Mouse (Mus musculus): ENCODE data around the gene Snx5. TPM values are rescaled to one million over a fixed set of nuclear protein-coding genes. Genes with fewer than 3 reads are reported as not detected.

Gene Snx5
- polyA plus RNA-seq, 1 experiment from 2014 or later, result 168 TPM

DNA sequence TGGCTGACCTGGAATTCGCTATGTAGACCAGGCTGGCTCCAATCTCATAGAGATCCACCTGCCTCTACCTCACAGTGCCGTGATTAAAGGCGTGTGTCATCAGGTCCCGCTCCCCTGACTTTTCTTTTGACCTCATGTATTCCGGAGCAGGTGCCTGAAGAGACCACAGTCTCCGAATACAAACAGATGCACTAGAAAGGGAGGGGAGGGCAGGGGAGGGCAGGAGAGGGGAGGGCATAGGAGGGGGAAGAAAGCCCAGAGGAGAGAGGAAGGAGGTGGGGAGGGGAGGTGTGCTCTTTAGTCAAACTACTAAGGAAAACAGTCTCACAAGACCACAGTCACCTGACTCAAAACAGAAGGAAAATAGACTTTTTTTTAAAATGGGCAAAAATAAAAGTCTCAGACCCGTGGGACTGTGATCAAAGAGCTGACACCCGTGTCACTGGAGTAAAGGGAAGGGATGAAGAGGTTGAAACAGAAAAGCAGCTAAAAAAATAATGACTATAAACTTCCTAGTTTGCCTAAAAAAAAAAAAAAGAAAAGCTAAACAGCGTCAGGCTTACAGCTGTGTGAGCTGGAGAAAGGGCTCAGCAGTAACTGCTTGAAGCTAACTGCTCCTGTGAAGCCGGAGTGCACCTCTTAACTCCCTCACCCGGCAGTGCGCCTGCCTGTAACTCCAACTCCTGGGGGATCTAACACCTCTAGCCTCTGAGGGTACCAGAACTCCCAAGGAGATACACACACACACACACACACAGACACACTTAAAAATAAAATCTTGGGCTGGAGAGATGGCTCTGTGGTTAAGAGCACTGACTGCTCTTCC is 42.0 kb downstream of the Snx5 start:
- DNase-seq (ENCODE audit: low spot score), result no peak
- ATAC-seq (replicated peaks; ENCODE audit: low FRiP score), result no peak
- Histone ChIP-seq H3K4me3 (ENCODE audit: low read depth, low read length) (no peak overlapping the region), H3K36me3 (ENCODE audit: control insufficient read depth, insufficient read depth, low read length) (no peaks in the 10 kb centered on the region), H3K9me3 (ENCODE audit: control insufficient read depth, low read length) (peaks cover 2% of the 10 kb centered on the region; the same call in 1 of the 2 replicates), H3K4me2 (no peak overlapping the region), H3K9ac (ENCODE audit: low read depth, low read length) (no peak overlapping the region), H3K27me3 (replicated peaks; ENCODE audit: control insufficient read depth, insufficient read depth, low read length) (no peaks in the 10 kb centered on the region), H3K27ac (ENCODE audit: low read depth, low read length) (no peak overlapping the region), H3K4me1 (replicated peaks; ENCODE audit: control insufficient read depth, insufficient read depth, low read length) (peaks cover 21% of the 10 kb centered on the region)
- 80% methylated on average over 12 of the region's 12 CpGs for WGBS

DNA sequence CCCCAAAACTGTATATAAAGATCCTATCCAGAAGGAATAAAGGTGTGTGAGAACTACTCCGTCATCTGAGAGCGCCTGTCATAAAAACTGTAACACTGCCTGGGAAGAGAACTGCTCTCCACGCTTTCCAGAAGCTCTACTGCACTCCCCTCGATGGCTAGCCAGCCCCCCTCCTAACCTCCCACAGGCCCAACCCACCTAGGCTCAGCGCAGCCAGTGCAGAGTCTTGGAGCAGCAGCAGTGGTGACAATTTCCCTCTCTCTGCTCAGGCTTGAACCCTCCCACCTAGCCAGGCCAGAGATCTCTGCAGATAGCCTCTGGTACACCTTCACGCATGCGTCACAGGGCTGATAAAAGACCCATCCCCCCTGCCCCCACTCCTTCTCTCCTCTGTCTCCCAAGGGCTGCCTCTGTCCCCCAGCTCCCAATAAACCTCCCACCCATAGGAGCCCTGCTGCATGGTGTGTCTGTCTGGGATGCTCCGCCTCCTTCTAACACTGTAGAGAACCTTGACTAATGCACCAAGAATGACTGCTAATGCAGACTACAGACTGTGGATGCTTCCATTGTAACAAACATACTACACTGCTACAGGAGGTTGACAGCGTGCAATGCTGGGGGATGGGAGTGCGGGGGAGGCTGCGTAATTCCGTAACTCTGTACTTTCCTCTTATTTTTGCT is 43.7 kb downstream of the Snx5 start:
- no peaks in the 10 kb centered on the region for H3K27me3 ChIP-seq (replicated peaks; ENCODE audit: control insufficient read depth, insufficient read depth, low read length)
- peaks cover 2% of the 10 kb centered on the region; the same call in 1 of the 2 replicates for H3K9me3 ChIP-seq (ENCODE audit: control insufficient read depth, low read length)
- no peak overlapping the region for H3K27ac ChIP-seq (ENCODE audit: low read depth, low read length)
- no peak overlapping the region for H3K4me3 ChIP-seq (ENCODE audit: low read depth, low read length)
- H3K4me1 ChIP-seq (replicated peaks; ENCODE audit: control insufficient read depth, insufficient read depth, low read length), result peaks cover 21% of the 10 kb centered on the region
- no peaks in the 10 kb centered on the region for H3K36me3 ChIP-seq (ENCODE audit: control insufficient read depth, insufficient read depth, low read length)
- no peak overlapping the region for H3K9ac ChIP-seq (ENCODE audit: low read depth, low read length)
- DNase-seq (ENCODE audit: low spot score), result no peak
- WGBS, result 83% methylated on average over 12 of the region's 12 CpGs
- no peak for ATAC-seq (replicated peaks; ENCODE audit: low FRiP score)
- H3K4me2 ChIP-seq, result no peak overlapping the region

DNA sequence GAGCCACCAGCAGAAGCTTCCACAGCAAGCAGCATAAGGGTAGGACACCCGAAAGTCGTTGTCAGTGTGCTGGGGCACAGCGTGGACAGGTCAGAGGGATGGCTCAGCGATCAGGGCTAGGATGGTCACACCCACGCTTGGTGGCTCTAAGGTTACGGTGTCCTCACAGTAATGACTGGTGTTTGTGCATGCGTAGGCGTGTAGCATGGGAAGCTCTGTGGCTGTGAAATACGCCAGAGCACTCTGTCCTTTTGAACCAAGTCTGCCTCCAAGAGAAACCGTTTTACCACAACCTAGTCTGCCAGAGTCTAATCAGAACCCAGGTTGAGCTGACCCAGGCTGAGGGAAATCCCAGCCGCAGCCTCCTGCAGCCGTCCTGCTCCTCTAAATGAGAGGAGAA is 46.4 kb downstream of the Snx5 start:
- H3K27me3 ChIP-seq (replicated peaks; ENCODE audit: control insufficient read depth, insufficient read depth, low read length), result no peaks in the 10 kb centered on the region
- H3K9me3 ChIP-seq (ENCODE audit: control insufficient read depth, low read length), result peaks cover 2% of the 10 kb centered on the region; the same call in 1 of the 2 replicates
- H3K4me2 ChIP-seq, result 0 out of 2 replicates have a peak overlapping the region, but pooled peaks have one; percentile 2
- no peaks in the 10 kb centered on the region for H3K36me3 ChIP-seq (ENCODE audit: control insufficient read depth, insufficient read depth, low read length)
- WGBS, result 54% methylated on average over 12 of the region's 12 CpGs
- H3K9ac ChIP-seq (ENCODE audit: low read depth, low read length), result no peak overlapping the region
- no peak overlapping the region for H3K27ac ChIP-seq (ENCODE audit: low read depth, low read length)
- H3K4me1 ChIP-seq (replicated peaks; ENCODE audit: control insufficient read depth, insufficient read depth, low read length), result peaks cover 5% of the 10 kb centered on the region; the same call in 1 of the 2 replicates
- ATAC-seq (replicated peaks; ENCODE audit: low FRiP score) (0 out of 2 replicates have a peak, but pooled peaks have one; percentile 24), DNase-seq (ENCODE audit: low spot score) (no peak)
- H3K4me3 ChIP-seq (ENCODE audit: low read depth, low read length), result no peak overlapping the region

DNA sequence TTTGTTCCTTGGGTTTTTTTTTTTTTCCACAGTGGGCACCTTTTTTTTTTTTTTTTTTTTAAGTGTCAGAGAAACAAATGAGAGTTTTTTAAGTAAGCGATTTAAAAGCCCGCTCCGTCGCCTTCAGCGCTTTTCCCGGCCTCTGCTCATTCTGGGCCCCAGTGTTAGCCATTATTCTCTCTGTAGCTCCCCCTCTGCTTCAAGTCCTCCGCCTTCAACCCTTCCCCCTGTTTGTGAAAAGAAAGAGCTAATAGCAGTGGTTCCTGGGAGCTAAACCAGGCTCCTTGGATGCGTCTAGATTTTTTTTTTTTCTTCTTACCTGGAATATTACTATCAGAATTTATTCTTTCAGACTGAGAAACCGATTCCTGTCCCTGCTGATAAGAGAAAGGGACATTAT is 55.1 kb downstream of the Snx5 start:
- Histone ChIP-seq H3K27me3 (replicated peaks; ENCODE audit: control insufficient read depth, insufficient read depth, low read length) (no peaks in the 10 kb centered on the region), H3K4me1 (replicated peaks; ENCODE audit: control insufficient read depth, insufficient read depth, low read length) (peaks cover 7% of the 10 kb centered on the region; the same call in 1 of the 2 replicates), H3K9ac (ENCODE audit: low read depth, low read length) (no peak overlapping the region), H3K27ac (ENCODE audit: low read depth, low read length) (no peak overlapping the region), H3K36me3 (ENCODE audit: control insufficient read depth, insufficient read depth, low read length) (no peaks in the 10 kb centered on the region), H3K9me3 (ENCODE audit: control insufficient read depth, low read length) (no peaks in the 10 kb centered on the region), H3K4me2 (no peak overlapping the region), H3K4me3 (ENCODE audit: low read depth, low read length) (no peak overlapping the region)
- DNase-seq (ENCODE audit: low spot score), result no peak
- no peak for ATAC-seq (replicated peaks; ENCODE audit: low FRiP score)
- 65% methylated on average over 9 of the region's 9 CpGs for WGBS

DNA sequence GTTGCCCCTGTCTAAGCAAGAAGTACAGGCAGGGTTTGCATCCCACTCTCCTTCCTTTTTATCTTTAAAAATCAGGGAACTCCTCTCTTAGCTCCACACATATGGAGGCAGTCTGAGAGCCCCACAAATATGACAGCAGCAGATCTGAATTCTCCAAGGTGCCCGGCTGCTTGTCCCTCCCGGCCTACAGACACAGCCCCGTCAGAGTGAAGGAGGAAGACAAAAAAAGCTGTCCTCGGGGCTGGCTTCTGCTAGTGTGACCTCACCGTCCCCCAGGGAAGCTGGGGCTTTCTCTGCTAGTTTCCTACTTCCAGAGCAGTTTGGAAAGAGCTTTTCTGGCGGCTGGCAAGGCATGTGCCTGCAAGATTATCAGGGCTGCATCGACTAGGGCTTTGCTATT is 55.5 kb downstream of the Snx5 start:
- WGBS, result 20% methylated on average over 7 of the region's 7 CpGs
- no peak overlapping the region for H3K4me2 ChIP-seq
- ATAC-seq (replicated peaks; ENCODE audit: low FRiP score), result no peak

DNA sequence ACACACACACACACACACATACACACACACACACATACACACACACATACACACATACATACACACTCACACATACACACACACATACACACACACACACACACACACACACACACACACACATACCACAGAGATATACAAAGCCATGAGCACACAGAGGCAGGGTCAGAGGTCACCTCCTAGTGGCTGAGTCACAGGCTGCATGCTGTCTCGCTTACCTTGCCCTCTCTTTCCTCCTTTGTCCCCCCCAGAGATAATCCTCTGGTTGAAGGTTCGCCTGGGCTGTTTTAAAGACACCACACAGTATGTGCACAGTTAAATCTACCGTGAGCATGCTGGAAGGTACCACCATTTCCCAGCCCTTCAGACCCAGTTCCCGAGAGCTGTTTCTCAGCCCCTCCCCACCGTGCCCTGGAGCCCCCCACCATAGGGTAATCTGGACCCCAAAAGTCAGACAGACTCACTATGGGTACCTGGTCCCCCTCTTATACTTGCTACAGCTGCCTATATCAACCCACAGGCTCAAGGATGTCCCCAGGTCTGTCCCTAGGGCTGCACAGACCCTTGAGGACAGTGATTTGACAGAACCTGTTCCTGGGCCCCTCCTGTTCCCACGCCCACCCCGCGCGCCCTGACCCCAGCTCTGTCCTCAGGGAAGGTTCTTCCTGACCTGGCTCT is 56.1 kb downstream of the Snx5 start:
- Histone ChIP-seq H3K4me2 (no peak overlapping the region), H3K27ac (ENCODE audit: low read depth, low read length) (no peak overlapping the region), H3K4me1 (replicated peaks; ENCODE audit: control insufficient read depth, insufficient read depth, low read length) (peaks cover 7% of the 10 kb centered on the region; the same call in 1 of the 2 replicates), H3K27me3 (replicated peaks; ENCODE audit: control insufficient read depth, insufficient read depth, low read length) (no peaks in the 10 kb centered on the region), H3K9me3 (ENCODE audit: control insufficient read depth, low read length) (no peaks in the 10 kb centered on the region), H3K36me3 (ENCODE audit: control insufficient read depth, insufficient read depth, low read length) (no peaks in the 10 kb centered on the region), H3K9ac (ENCODE audit: low read depth, low read length) (no peak overlapping the region), H3K4me3 (ENCODE audit: low read depth, low read length) (no peak overlapping the region)
- DNase-seq (ENCODE audit: low spot score) (no peak), ATAC-seq (replicated peaks; ENCODE audit: low FRiP score) (peak; percentile 35; the same call in 1 of the 2 replicates)
- 69% methylated on average over 9 of the region's 9 CpGs for WGBS

More for the DNA sequence above, 55.5 kb downstream of the Snx5 start:
- no peak overlapping the region for H3K9ac ChIP-seq (ENCODE audit: low read depth, low read length)
- no peaks in the 10 kb centered on the region for H3K9me3 ChIP-seq (ENCODE audit: control insufficient read depth, low read length)
- no peak for DNase-seq (ENCODE audit: low spot score)
- no peaks in the 10 kb centered on the region for H3K36me3 ChIP-seq (ENCODE audit: control insufficient read depth, insufficient read depth, low read length)
- H3K27me3 ChIP-seq (replicated peaks; ENCODE audit: control insufficient read depth, insufficient read depth, low read length), result no peaks in the 10 kb centered on the region
- no peak overlapping the region for H3K4me3 ChIP-seq (ENCODE audit: low read depth, low read length)
- peaks cover 7% of the 10 kb centered on the region; the same call in 1 of the 2 replicates for H3K4me1 ChIP-seq (replicated peaks; ENCODE audit: control insufficient read depth, insufficient read depth, low read length)
- H3K27ac ChIP-seq (ENCODE audit: low read depth, low read length), result no peak overlapping the region

DNA sequence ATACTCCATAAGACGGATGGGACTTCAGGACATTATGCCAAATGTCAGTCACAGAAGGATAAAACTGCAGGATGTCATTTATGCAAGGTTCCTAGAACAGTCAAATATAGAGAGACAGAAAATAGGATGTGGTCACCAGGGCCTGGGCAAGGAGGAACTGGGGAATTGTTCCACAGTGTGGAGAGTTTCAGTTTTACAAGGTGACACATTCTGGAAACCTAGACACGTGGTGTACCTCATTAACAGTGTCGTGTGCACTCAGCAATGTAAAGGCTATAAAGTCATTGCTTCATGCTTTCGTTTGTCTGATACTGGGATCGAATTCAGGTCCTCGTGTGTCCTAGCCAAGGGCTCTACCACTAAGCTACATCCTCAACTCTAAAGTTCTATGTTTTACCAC is 56.9 kb downstream of the Snx5 start:
- Histone ChIP-seq H3K27me3 (replicated peaks; ENCODE audit: control insufficient read depth, insufficient read depth, low read length) (no peaks in the 10 kb centered on the region), H3K9me3 (ENCODE audit: control insufficient read depth, low read length) (no peaks in the 10 kb centered on the region), H3K27ac (ENCODE audit: low read depth, low read length) (no peak overlapping the region), H3K36me3 (ENCODE audit: control insufficient read depth, insufficient read depth, low read length) (no peaks in the 10 kb centered on the region), H3K4me3 (ENCODE audit: low read depth, low read length) (no peak overlapping the region), H3K4me1 (replicated peaks; ENCODE audit: control insufficient read depth, insufficient read depth, low read length) (peaks cover 7% of the 10 kb centered on the region; the same call in 1 of the 2 replicates), H3K9ac (ENCODE audit: low read depth, low read length) (no peak overlapping the region), H3K4me2 (no peak overlapping the region)
- 77% methylated on average over 6 of the region's 6 CpGs for whole genome bisulfite sequencing
- ATAC-seq (replicated peaks; ENCODE audit: low FRiP score) (no peak), DNase-seq (ENCODE audit: low spot score) (no peak)

DNA sequence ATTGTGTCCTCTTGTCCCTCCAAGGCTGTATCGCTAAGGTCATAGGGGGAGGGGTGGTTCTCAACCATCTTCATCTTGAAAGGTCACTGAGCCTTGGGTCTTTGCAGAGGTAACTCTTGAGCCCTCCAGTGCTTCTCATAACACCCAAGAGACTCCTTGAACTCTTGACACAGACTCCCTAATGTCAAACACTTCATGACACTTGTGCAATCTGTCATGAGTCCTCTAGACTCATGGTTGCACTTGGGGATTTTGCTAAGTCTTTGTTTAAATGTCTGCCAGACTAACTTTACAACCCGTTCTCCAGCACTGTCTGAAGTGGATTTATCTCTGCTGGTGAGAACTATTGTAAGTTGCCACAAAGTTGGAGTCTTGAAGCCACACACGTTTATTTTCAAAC is 61.3 kb downstream of the Snx5 start:
- Histone ChIP-seq H3K27ac (ENCODE audit: low read depth, low read length) (no peak overlapping the region), H3K9me3 (ENCODE audit: control insufficient read depth, low read length) (no peaks in the 10 kb centered on the region), H3K4me2 (no peak overlapping the region), H3K36me3 (ENCODE audit: control insufficient read depth, insufficient read depth, low read length) (no peaks in the 10 kb centered on the region), H3K4me3 (ENCODE audit: low read depth, low read length) (no peak overlapping the region), H3K27me3 (replicated peaks; ENCODE audit: control insufficient read depth, insufficient read depth, low read length) (no peaks in the 10 kb centered on the region), H3K4me1 (replicated peaks; ENCODE audit: control insufficient read depth, insufficient read depth, low read length) (no peaks in the 10 kb centered on the region), H3K9ac (ENCODE audit: low read depth, low read length) (no peak overlapping the region)
- DNase-seq (ENCODE audit: low spot score), result no peak
- no peak for ATAC-seq (replicated peaks; ENCODE audit: low FRiP score)
- WGBS, result 72% methylated on average over 3 of the region's 3 CpGs

All from liver, embryonic 11.5 days (tissue).